Mouse (Mus musculus) testis, adult 2 months (tissue): ENCODE results near the gene Luzp1.

ENCODE experiments used
- CTCF ChIP-seq: fragments of 200-500 bp; IDR thresholded peaks from 2 replicates; pipeline ENCODE4 v1.5.1; 2012; ENCODE audit warnings: low read depth, mild to moderate bottlenecking, inconsistent platforms, low read length, moderate library complexity; ENCODE audit not compliant: control insufficient read depth, insufficient read depth, insufficient replicate concordance
- POLR2A ChIP-seq: fragments of 200-500 bp; IDR thresholded peaks from 2 replicates; pipeline ENCODE4 v1.6.1; 2012; ENCODE audit warnings: low read depth, mild to moderate bottlenecking, inconsistent platforms, low read length, moderate library complexity; ENCODE audit not compliant: control insufficient read depth

- TF ChIP-seq CTCF (no peak), POLR2A (no peak)
Measured at GRCm38 (mm10) chr4:136598268-136598876, 128.8 kb downstream of the Luzp1 start.
